Mouse (Mus musculus) kidney, postnatal 14 days (tissue): ENCODE measurements at regions not wholly inside any gene's neighbourhood (a gene's known extent, or its start where the extent isn't known, plus 50 kb on each side); places are given as distances from the start of the nearest gene placed in this dataset.
"Not testable (repeated sequence)": the region's sequence is repeated elsewhere in the genome, so short reads cannot be mapped to it uniquely, and the experiment has no call there.

Experiments
- DNase-seq: peaks from one replicate; pipeline ENCODE4 v3.0.0; 2022; ENCODE audit warnings: mixed read lengths

DNA sequence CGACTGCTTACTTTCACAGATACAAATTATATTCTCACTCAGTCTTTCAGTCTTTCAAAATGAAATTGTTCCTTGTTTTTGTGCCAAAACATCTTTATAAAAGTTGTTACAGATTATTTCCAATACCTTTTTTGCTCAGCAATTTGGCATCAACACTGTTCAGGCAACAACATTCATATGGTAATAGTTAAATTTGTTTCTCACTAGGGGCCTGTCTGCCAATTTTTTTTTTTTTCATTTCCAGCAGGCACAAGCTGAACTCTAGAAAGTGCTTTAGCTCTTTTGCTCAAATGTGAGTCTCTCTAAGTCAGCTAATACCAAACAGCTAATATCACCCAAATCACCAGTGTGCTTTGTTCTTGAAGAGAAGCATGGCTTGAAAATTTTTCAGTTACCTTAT lies 199.4 kb downstream of the Antxr2 start:
- DNase-seq = no peak

DNA sequence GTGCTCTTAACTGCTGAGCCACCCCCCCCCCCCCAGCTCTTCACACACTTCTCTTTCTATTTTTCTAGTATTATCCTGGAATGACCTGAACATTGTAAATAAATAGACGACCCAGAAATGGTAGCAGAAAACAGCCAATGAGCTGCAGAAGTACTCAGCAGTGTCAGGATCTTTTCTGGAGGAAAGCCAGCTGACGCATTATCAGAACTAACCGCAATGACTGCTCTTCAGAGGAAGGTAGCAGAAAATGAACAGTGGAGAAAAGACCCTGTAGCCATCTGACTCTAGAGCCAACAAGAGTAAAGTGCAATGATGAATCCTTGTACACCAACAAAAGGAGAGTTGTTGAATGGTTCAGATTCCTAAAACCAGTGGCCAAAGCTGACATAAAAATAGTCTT lies 213.4 kb downstream of the Antxr2 start:
- no peak for DNase-seq

DNA sequence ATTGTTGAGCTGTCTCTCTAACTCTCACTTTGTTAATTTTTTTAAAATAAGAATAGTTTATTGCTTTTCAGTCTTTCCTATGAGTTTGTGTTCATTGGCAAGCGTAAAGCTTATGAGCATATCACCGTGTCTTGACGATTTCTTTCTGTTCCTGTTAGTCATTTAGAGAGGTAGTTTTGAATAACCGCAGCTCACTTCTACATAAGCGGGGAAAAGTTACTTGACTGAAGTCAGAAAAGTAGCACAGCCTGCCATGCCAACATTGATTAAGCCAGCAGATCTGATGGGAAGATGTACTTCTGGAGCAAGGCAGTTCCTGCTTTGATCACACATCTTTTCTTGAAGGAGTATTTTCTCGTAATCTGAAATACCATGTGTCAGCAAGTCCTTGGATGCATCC lies 215.5 kb downstream of the Antxr2 start:
- no peak for DNase-seq

DNA sequence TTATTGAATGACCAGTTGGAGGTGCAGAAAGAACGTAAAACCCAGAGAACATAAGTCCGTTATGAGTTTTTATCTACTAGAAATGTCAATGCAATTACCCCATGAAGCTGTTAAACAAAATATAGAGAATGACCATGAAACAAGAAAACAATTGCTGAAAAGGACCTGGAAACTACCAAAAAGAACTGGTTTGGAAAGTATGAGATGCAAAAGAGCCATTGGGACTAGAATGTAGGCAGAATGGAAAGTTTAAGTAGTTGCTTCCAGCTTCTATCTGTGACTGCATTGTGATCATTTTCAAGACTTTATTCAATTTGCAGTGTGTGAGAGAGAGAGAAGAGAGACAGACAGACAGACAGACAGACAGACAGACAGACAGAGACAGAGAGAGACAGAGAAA lies 216.1 kb downstream of the Antxr2 start:
- DNase-seq = no peak

DNA sequence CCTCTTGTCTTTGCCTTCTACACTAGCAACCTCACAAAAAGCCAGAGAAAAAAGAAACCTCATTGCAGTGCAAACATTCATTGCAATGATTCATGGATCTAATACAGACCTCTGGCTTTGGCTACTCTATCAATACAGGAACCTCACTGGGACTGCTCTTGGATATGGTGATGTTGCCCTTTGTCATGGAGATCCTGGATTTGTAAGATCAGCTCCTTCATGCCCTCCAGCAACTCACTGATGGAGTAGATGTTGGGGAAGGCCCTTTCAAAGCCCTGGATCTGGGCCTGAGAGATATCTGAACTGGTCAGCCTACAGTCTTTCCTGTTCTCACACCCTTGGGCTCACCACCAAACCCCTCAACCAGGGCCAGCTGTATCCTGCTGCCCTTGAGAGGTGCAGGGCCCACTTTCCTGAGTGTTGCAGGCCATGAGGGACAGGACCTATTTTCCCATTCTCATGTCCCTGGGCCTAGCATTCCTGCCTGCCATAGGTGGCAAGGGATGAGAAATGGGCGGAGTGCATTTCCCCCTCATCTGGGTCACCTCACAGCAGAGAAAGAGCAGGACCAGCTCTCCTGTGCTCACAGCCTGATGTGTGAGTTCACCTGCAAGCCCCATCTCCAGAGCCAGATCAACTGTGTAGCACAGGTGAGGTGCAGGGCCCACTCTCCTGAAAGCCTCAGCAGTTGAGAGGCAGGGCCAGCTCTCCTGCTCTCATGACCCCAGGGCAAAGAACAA lies 218.1 kb downstream of the Antxr2 start:
- no peak for DNase-seq

DNA sequence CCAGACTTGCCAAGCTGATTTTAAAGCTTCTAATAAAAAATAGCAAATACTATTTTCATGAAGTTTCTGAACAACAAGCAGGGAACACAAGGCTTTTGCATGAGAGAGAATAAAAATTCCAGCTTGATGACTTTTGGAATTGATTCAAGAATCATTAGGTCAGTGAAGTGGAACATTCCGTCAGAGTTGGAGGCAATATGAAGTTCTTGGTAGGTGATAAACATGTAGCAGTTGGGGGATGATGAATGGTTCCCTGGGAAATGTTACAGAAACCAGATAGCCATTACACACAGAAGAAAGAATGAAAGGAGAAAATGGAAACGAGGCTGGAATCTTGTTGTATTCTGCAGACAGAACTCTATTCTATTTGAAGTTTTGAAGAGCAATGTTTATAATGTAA lies 221.8 kb downstream of the Antxr2 start:
- peak; percentile 25 for DNase-seq

DNA sequence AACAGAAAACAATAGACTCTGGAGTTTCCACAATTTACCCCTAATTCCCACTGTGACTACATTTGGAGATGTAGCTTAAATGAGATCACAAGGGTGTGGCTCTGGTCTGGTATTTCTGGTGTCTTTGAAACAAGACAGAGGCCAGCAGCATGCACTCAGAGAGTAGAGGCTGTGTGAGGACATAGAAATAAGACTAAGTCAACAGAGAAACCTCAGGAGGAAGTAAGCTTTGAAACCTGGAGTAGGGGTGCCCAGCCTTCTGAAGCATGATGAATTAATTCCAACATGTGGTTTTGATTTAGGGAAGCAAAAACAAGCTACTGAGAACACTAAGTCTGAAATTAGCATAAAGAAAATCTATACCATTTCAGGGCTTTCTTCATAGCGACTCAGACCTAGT lies 223.7 kb downstream of the Antxr2 start:
- DNase-seq = no peak

DNA sequence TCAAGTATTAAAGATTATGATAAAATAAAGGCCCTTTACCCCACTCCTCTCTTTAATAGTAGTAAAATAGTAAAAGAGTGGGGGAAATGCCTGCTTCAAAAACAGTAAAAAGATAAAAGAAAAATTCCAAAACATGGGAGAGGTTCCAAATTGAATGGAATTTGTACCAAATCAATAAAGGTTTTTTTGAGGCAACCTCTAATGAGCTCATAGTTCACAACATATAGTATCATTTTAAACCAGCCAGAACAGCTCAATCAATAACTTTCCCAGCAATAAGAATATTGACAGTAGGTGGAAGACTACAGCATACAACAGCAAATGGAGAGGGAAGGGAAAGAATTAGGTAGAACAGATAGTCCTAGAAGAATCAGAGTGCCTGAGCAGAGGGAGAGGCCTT lies 224.1 kb downstream of the Antxr2 start:
- DNase-seq = no peak

DNA sequence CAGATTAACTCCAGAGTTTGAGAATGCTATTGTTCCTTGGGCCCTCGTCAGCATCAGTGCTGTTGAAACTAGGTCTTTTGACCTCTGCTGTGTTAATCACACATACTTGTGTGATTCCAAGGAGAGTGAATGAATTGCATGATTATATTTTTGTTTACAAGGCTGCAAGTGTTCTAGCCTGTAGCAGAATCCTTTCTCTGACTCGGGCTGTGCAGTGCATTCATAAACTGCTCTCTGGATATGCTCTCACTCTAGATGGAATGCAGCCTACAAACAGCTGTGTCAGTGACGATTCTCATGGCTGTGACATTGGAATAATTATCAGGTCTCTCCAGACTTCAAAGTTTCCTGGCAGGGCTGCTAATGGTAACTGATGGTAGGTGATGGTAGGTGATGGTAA lies 230.8 kb downstream of the Antxr2 start:
- DNase-seq = no peak

DNA sequence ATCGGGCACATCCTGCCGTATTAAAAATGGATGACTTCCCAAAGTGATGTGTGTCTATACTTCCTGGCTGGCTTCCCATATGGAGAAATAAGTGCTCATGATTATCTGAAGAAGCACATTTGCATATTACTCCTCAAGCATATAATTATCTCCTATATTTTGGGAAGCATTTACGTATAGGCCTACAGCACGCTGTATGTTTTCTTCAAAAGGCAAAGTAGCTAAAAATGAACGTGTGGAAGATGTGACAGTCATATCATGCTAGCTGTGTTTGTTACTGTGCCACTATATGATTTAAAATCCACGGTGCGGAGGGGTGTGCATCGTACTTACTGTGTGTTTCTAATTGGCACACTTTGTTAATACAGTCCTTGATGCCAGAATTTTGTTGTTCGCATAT lies 242.7 kb downstream of the Antxr2 start:
- DNase-seq = no peak

DNA sequence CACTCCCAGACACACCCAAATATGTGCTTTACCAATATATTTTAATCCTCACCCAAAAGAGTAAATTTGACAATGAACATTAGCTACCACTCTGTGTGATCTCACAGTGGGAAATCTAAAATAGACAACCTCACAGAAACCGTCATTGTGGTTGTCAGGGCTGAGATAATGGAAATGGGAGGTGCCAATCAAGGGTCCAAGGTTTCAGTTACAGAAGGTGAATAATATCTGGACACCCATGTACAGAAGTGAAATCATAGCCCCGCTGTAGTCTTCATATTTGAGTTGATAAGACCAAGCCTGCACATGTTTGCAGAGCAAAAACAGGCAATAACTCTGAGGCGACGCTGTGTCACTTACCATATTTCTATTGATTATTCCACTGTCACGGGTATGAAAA lies 243.8 kb downstream of the Antxr2 start:
- DNase-seq = no peak

DNA sequence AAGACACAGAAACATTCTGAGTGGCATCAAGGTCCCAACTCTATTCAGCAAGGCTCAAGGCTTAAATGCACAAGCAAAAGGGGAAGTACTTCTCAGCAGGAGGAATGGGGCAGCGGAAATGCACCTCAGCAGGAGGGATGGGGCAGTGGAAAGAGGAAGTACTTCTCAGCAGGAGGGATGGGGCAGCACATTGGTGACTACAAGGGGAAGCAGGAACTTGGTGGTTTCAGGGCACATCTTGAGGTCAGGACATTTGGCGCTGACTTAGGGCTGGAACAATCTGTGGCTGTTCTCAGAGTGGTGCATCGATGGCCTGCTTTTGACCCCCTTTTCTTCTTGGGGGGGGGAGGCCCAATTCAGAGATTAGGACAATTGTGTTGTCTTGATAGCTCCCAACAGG lies 255.7 kb downstream of the Antxr2 start:
- DNase-seq = not testable (repeated sequence)

DNA sequence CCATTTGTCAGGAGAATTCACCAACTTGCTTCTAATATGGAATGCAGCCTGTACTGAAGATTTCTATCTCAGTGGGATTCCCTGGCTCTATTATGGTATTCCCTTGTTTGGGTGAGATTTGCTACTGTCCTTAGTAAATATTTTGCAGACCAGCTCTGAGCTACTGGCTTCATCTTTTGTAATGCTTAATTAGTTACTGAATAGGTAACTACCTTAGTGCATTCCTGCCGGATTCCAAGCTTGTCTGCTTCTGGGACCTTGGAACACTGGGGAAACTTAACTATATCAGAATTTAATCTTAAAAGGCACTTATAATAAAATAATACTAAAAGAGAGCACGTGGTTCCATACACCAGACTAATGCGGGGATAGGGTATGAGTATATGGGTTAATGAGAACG lies 257.4 kb downstream of the Antxr2 start:
- DNase-seq = peak; percentile 13

DNA sequence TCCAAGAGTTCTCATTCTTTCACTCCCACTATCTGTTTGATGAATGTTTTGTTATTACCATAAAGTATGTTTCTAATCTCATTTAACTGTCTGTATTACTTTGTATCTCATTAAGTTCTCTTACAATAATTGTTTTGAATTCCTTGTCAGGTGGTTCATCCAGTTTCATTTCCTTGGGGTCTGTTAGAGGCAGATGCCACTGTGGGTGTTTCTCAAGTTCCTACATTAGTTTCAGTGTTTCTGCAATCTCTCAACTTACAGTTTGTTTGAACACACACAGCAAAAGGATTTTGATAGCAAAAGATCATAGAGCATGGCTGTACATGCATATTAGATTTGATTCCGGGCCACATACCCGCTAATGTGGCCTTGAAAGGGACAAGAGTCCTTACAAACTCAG lies 280.5 kb upstream of the Gk2 start:
- DNase-seq = no peak

DNA sequence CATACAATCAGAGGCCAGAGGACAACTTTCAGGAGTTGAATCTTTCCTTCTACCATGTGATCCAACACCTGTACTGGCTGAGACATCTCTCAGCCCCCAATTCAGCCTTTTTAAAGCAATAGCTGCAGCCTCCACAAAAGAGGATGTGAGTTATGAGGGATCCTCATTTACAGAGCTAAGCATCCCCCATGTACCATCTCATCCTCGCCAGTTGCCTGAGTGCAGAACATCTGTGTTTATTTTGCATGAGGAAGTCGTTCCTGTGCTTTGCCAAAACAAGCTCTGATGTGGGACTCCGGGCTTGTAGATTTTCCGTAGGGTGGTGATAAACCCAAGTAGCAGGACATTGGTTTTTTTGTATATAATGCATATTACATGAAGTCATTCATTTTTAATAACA lies 274.1 kb upstream of the Gk2 start:
- DNase-seq = no peak

DNA sequence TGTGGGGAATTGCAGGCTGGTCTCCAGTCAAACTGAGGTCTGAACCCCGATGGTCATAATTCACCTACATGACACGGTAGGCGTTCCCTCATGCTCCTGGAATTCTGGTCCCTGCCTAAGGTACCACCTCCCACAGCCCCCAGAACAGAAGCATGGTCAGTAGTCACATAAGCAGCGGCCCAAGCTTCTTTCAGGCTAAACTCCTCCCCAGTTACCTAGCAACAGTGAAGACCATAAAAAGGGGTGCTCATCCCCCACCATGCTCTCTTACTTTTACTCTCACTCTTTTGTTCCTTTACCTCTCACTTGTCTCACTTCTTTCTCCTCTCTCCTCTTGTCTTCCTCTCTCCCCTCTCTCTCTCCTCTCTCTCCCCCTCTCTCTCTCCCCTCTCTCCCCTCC lies 262.5 kb upstream of the Gk2 start:
- DNase-seq = not testable (repeated sequence)

DNA sequence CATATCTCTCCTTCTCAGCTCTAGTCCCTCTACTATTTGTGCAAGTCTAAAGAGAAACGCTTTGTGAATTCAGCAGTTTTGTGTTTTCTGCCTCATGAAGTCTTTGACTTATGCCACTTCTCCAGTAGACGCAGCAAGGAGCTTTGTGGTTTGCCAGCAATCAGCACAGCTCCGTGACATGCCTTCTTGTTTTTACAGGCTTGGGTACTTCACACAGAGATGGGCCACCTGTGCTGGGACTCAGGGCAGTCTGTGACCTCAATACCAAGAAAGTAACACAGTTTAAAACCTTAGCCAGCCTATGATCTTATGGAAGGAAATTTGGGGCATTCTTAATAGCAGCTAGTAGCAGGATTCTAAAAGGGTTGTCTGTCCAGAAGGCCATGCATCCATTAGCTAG lies 248.4 kb upstream of the Gk2 start:
- DNase-seq = no peak

DNA sequence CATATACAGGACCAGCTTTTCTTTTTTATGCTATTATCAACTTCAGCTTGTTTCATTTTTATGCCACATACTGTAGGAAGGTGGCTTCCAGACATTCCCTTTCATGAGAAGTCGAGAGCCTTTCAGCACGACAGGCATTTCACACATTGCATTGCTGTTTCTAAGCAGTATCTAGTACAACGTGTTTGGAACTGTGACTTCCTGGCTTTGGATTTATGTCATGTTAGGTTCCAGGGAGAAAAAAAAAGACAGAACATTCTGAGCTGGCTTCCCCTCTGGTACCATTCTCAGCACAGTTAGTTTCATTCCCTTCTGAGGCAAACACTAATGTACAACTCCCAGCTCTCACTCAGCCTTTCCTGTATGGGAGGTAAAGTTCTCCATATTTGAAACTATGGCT lies 243.7 kb upstream of the Gk2 start:
- no peak for DNase-seq

DNA sequence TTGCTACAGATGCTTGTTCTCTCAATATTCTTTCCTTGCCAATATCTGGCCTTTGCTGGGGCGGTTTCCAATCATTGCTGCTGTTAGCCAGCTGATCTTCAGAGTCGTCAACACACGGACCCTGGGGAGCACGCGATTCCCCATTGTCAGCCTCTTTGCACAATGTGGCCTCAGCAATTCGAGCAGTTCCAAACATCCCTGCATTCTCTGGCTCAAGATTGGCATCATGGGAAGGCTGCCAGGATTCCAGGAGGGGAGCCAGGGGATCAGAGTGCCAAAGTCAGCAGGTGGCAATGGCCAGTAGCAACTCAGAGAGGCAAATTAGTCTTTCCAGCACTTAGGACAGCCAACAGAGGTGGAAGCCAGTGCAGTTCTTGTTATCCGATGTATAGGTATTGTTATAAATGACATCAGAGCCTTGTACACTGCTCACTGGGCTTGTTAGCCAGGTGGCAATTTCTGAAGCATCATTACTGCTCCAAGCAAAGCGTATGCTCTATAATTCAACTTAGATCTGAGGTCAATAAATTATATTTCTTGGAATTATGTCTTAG lies 240.8 kb upstream of the Gk2 start:
- DNase-seq = peak; percentile 16

DNA sequence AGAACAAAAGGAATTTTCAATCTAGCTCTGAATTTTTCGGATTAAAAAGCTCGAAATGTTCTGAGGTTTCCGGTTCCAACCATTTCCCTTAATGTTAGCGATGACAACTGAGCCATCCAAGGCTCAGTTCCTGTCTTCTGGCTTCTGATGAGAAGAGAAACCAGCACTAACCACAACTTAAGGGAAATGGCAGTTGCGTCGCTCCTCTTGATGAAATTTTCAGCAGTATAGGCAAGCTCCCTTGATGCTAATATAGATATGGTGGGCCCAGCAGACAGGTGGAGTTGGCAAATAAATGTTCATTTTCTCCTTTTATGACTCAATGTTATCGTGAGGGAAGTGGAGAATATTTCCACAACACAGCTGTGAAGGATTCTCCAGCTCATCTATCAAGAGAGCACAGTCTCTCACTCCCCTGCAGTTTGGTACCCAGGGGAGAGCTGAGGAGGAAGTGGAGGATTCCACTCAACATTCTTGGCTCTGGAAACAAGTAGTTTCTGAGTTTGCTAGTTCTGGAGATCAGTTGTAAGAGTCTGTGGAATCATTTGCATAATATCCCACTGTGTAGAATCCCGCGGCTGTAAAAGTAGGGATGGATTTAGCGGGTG lies 236.6 kb upstream of the Gk2 start:
- DNase-seq = no peak

DNA sequence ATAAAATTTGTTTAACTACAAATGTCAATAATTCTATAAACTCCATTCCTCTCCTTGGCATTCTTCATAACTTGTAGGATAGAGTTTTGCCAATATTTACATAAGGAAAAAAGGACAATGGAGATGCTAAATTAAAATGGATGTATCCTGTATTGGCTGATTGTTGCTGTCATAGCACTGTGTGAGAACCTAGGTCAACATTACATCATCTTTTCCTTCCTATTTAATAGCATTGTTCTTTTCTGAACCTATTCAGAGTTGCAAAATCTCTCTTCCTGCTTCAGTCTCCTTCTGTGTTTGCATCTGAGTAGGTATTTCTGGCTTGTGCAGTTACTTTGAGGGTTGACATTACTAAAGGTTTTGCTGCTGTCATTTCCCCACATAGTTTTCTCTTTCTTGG lies 228.6 kb upstream of the Gk2 start:
- DNase-seq = no peak

DNA sequence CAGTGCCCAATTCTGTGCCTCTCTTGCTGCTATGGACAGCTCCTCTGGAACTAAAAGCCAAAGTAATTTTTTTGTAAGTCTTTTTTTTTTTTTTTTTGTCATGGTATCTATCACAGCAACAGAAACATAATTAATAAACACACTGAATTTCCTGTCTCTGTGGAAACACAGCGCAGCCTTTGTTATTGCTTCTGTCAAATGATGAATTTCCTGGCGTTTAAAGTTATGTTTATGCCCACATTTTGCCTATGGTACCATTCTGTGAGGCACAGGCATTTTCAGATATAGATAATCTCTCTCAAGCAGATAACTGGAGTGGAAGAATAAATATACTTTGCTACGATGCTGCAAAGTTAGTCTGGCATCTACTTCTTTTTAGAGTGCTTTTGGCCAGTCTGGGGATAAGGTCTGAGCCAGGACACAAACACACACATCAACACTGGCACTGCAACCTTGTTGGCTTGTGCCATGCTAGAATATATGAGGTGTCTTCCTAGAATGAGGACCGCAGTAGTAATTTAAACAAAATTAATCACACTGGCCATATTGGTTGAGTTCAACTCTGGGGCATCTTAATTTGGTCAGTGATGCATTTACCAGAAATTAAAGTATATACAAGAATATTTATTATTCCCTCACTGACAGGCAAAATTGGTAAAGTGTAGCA lies 227.9 kb upstream of the Gk2 start:
- no peak for DNase-seq

DNA sequence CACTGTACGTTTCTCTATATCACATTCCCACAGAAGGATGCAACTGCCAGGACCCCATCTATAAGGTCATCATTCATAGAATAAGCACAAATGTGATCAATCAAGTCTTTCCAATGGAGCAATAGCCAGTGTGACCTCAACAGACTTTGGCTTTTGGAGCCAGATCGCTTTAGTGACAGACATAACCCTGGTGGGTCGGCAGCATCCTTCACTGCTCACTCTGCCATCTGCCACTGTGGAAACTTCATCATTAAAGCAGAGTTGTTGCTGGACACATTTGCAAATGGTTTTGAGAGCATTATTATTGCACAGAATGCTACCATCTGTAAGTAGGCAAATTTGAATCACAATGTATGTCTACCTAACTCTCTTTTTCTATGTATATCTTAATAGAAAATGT lies 212.9 kb upstream of the Gk2 start:
- DNase-seq = no peak
